Mouse (Mus musculus) heart, adult 2 months (tissue): ENCODE data around the gene Terb1.

Source experiments
- CTCF ChIP-seq: fragments of 200-600 bp; IDR thresholded peaks from 2 replicates; pipeline ENCODE4 v1.8.1; 2022; ENCODE audit warnings: antibody characterized with exemption, mild to moderate bottlenecking, moderate library complexity
- EP300 ChIP-seq: fragments of 200-500 bp; IDR thresholded peaks from 2 replicates; pipeline ENCODE4 v1.6.1; 2011; ENCODE audit warnings: low read depth, low read length, control low read depth; ENCODE audit not compliant: insufficient read depth

- TF ChIP-seq EP300 = no peak
- no peak for TF ChIP-seq CTCF
Observed at GRCm38 (mm10) chr8:104555191-104555590, 45.5 kb upstream of the Terb1 start.
